Mouse (Mus musculus) heart, postnatal 0 days (tissue): ENCODE measurements at regions not wholly inside any gene's neighbourhood (a gene's known extent, or its start where the extent isn't known, plus 50 kb on each side); places are given as distances from the start of the nearest gene placed in this dataset.

Experiments
- ATAC-seq: fragments of 200-750 bp; cut with Nextera tagmentation; 2 replicates; pipeline ENCODE4 v1.8.0; 2017; ENCODE audit warnings: low read depth, moderate number of reproducible peaks, moderate library complexity; ENCODE audit not compliant: insufficient read depth
- DNase-seq: peaks from one replicate; pipeline ENCODE4 v3.0.0-alpha.2; 2016; ENCODE audit warnings: low spot score
- H3K27ac ChIP-seq: fragments of 300-500 bp; sonication (generic); 2 replicates; pipeline ENCODE4 v1.5.1; 2014; ENCODE audit warnings: low read depth, mild to moderate bottlenecking
- H3K27me3 ChIP-seq: fragments of 300-500 bp; sonication (generic); 2 replicates; pipeline ENCODE4 v1.6.1; 2014; ENCODE audit warnings: low read length, mixed read lengths; ENCODE audit not compliant: control insufficient read depth, insufficient read depth
- H3K36me3 ChIP-seq: fragments of 300-500 bp; sonication (generic); replicated peaks from 2 replicates; pipeline ENCODE4 v1.6.1; 2014; ENCODE audit warnings: low read length, mixed read lengths; ENCODE audit not compliant: control insufficient read depth, insufficient read depth
- H3K4me1 ChIP-seq: fragments of 300-500 bp; sonication (generic); 2 replicates; pipeline ENCODE4 v1.6.1; 2014; ENCODE audit warnings: antibody characterized with exemption; ENCODE audit not compliant: control insufficient read depth, insufficient read depth
- H3K4me2 ChIP-seq: fragments of 300-500 bp; sonication (generic); 2 replicates; pipeline ENCODE4 v1.6.1; 2014; ENCODE audit warnings: low read depth, mild to moderate bottlenecking, low read length, moderate library complexity
- H3K4me3 ChIP-seq: fragments of 300-500 bp; sonication (generic); 2 replicates; pipeline ENCODE4 v1.5.1; 2014; ENCODE audit warnings: low read depth, low read length
- H3K9ac ChIP-seq: fragments of 300-500 bp; sonication (generic); replicated peaks from 2 replicates; pipeline ENCODE4 v1.6.1; 2014; ENCODE audit warnings: low read depth, low read length, mixed read lengths
- H3K9me3 ChIP-seq: fragments of 300-500 bp; sonication (generic); replicated peaks from 2 replicates; pipeline ENCODE4 v1.6.1; 2016; ENCODE audit warnings: low read length; ENCODE audit not compliant: control insufficient read depth
- CTCF ChIP-seq: IDR thresholded peaks from 2 replicates; pipeline ENCODE4 v1.5.1; 2016; ENCODE audit warnings: antibody characterized with exemption, control low read depth, low read depth
- EP300 ChIP-seq: IDR thresholded peaks from 2 replicates; pipeline ENCODE4 v1.6.1; 2016; ENCODE audit warnings: antibody characterized with exemption, low read depth
- WGBS: fragments of 180-500 bp; shearing (Covaris S2); extraction: QIAGEN DNeasy Blood & Tissue Kit; methylation state at CpG from one replicate; pipeline ENCODE4 v1.1.7; 2014; 5-methylcytosine and 5-hydroxymethylcytosine counted together

GRCm38 (mm10) chr7:123068715-123069273 is 54.9 kb upstream of the Tnrc6a start:
- Histone ChIP-seq H3K4me2 (no peak overlapping the region), H3K27me3 (no peaks in the 10 kb centered on the region), H3K36me3 (no peaks in the 10 kb centered on the region), H3K9ac (no peak overlapping the region), H3K9me3 (no peaks in the 10 kb centered on the region), H3K4me3 (no peak overlapping the region), H3K4me1 (peaks cover 13% of the 10 kb centered on the region), H3K27ac (peak overlapping the region; percentile 69)
- WGBS = 34% methylated on average over 9 of the region's 9 CpGs
- TF ChIP-seq EP300 = no peak
- TF ChIP-seq CTCF = no peak
- ATAC-seq = 0 out of 2 replicates have a peak, but pooled peaks have one; percentile 25
- peak; percentile 41 for DNase-seq

GRCm38 (mm10) chr7:123069280-123069679 is 54.4 kb upstream of the Tnrc6a start:
- no peak overlapping the region for H3K9ac ChIP-seq
- DNase-seq (peak; percentile 84), ATAC-seq (peak; percentile 81)
- no peak overlapping the region for H3K4me2 ChIP-seq
- no peaks in the 10 kb centered on the region for H3K27me3 ChIP-seq
- peak; percentile 24 for TF ChIP-seq CTCF
- TF ChIP-seq EP300 = no peak
- no peaks in the 10 kb centered on the region for H3K36me3 ChIP-seq
- no peaks in the 10 kb centered on the region for H3K9me3 ChIP-seq
- peaks cover 13% of the 10 kb centered on the region for H3K4me1 ChIP-seq
- peak overlapping the region; percentile 69 for H3K27ac ChIP-seq
- no peak overlapping the region for H3K4me3 ChIP-seq
- WGBS = 5% methylated on average over 4 of the region's 4 CpGs

GRCm38 (mm10) chr7:123070861-123071260 is 52.8 kb upstream of the Tnrc6a start:
- no peak for DNase-seq
- no peak overlapping the region for H3K9ac ChIP-seq
- H3K36me3 ChIP-seq = no peaks in the 10 kb centered on the region
- ATAC-seq = no peak
- H3K27me3 ChIP-seq = no peaks in the 10 kb centered on the region
- H3K4me3 ChIP-seq = no peak overlapping the region
- H3K9me3 ChIP-seq = no peaks in the 10 kb centered on the region
- TF ChIP-seq CTCF (no peak), EP300 (no peak)
- H3K4me1 ChIP-seq = peaks cover 13% of the 10 kb centered on the region
- 60% methylated on average over 4 of the region's 4 CpGs for WGBS
- no peak overlapping the region for H3K27ac ChIP-seq
- no peak overlapping the region for H3K4me2 ChIP-seq
